Mouse (Mus musculus) heart, embryonic 12.5 days (tissue): ENCODE measurements around the gene Ppp1r15a. TPM values are rescaled to one million over a fixed set of nuclear protein-coding genes. Genes with fewer than 3 reads are reported as not detected.
"Not testable (repeated sequence)": the region's sequence is repeated elsewhere in the genome, so short reads cannot be mapped to it uniquely, and the experiment has no call there.

ENCODE experiments used
- ATAC-seq: fragments of 200-750 bp; cut with Nextera tagmentation; 2 replicates; pipeline ENCODE4 v1.8.0; 2017; ENCODE audit warnings: moderate TSS enrichment, moderate library complexity; ENCODE audit not compliant: insufficient number of reproducible peaks, low FRiP score
- H3K27ac ChIP-seq: fragments of 300-500 bp; sonication (generic); 2 replicates; pipeline ENCODE4 v1.5.1; 2016; ENCODE audit warnings: mild to moderate bottlenecking, moderate library complexity; ENCODE audit not compliant: poor library complexity, severe bottlenecking
- H3K27me3 ChIP-seq: fragments of 300-500 bp; sonication (generic); replicated peaks from 2 replicates; pipeline ENCODE4 v1.6.1; 2016; ENCODE audit warnings: mild to moderate bottlenecking, moderate library complexity
- H3K36me3 ChIP-seq: fragments of 300-500 bp; sonication (generic); 2 replicates; pipeline ENCODE4 v1.6.1; 2016; ENCODE audit warnings: mild to moderate bottlenecking, moderate library complexity
- H3K4me1 ChIP-seq: fragments of 300-500 bp; sonication (generic); replicated peaks from 2 replicates; pipeline ENCODE4 v1.6.1; 2016; ENCODE audit warnings: mild to moderate bottlenecking
- H3K4me2 ChIP-seq: fragments of 300-500 bp; sonication (generic); 2 replicates; pipeline ENCODE4 v1.6.1; 2016; ENCODE audit warnings: mild to moderate bottlenecking, moderate library complexity
- H3K4me3 ChIP-seq: fragments of 300-500 bp; sonication (generic); 2 replicates; pipeline ENCODE4 v1.5.1; 2016; ENCODE audit warnings: mild to moderate bottlenecking
- H3K9ac ChIP-seq: fragments of 300-500 bp; sonication (generic); 2 replicates; pipeline ENCODE4 v1.6.1; 2016; ENCODE audit warnings: mild to moderate bottlenecking, moderate library complexity
- H3K9me3 ChIP-seq: fragments of 300-500 bp; sonication (generic); replicated peaks from 2 replicates; pipeline ENCODE4 v1.6.1; 2016; ENCODE audit warnings: mild to moderate bottlenecking, moderate library complexity
- WGBS: fragments of 180-500 bp; shearing (Covaris S2); methylation state at CpG from one replicate; pipeline ENCODE4 v1.1.7; 2016; 5-methylcytosine and 5-hydroxymethylcytosine counted together
- polyA plus RNA-seq: library from polyadenylated mRNA; unstranded; fragments of >200 nt; fragmentation: Nextera tagmentation; extraction: Ambion mirVana; gene quantifications from 2 replicates; pipeline ENCODE4 v1.2.1, GENCODE M21; 2016

The Ppp1r15a gene
- polyA plus RNA-seq, 1 experiment from 2014 or later, result 33.7 TPM

- peak; percentile 65; the same call in 1 of the 2 replicates for ATAC-seq
- H3K9ac ChIP-seq, result no peak overlapping the region
- no peak overlapping the region for H3K4me3 ChIP-seq
- peaks cover 26% of the 10 kb centered on the region for H3K4me1 ChIP-seq
- no peaks in the 10 kb centered on the region for H3K27me3 ChIP-seq
- H3K27ac ChIP-seq, result no peak overlapping the region
- WGBS, result 20% methylated on average over 3 of the region's 3 CpGs
- peaks cover 43% of the 10 kb centered on the region for H3K36me3 ChIP-seq
- no peaks in the 10 kb centered on the region for H3K9me3 ChIP-seq
- H3K4me2 ChIP-seq, result no peak overlapping the region
Observed at GRCm38 (mm10) chr7:45491264-45491663, 34.8 kb downstream of the Ppp1r15a start.

GRCm38 (mm10) chr7:45490822-45491221, 35.2 kb downstream of the Ppp1r15a start:
- Histone ChIP-seq H3K36me3 (peaks cover 38% of the 10 kb centered on the region), H3K4me2 (no peak overlapping the region), H3K4me1 (peaks cover 26% of the 10 kb centered on the region), H3K9ac (no peak overlapping the region), H3K9me3 (no peaks in the 10 kb centered on the region), H3K27me3 (no peaks in the 10 kb centered on the region), H3K4me3 (no peak overlapping the region), H3K27ac (no peak overlapping the region)
- peak; percentile 63 for ATAC-seq
- WGBS, result 55% methylated on average over 8 of the region's 9 CpGs

GRCm38 (mm10) chr7:45489578-45489977, 36.5 kb downstream of the Ppp1r15a start:
- H3K27me3 ChIP-seq, result no peaks in the 10 kb centered on the region
- no peak overlapping the region for H3K4me2 ChIP-seq
- WGBS, result 53% methylated on average over 7 of the region's 7 CpGs
- peaks cover 29% of the 10 kb centered on the region for H3K36me3 ChIP-seq
- H3K4me3 ChIP-seq, result no peak overlapping the region
- H3K4me1 ChIP-seq, result peaks cover 26% of the 10 kb centered on the region
- H3K27ac ChIP-seq, result no peak overlapping the region
- no peaks in the 10 kb centered on the region for H3K9me3 ChIP-seq
- H3K9ac ChIP-seq, result no peak overlapping the region
- no peak for ATAC-seq

GRCm38 (mm10) chr7:45488293-45489204, 37.5 kb downstream of the Ppp1r15a start, which contains the start of gene Dhdh:
Gene Dhdh (minus strand): TSS chr7:45488805.
- Histone ChIP-seq H3K27ac (no peak within 1 kb of the TSS), H3K4me3 (peak within 1 kb of the TSS; percentile 61), H3K4me1 (peaks cover 26% of the 10 kb centered on the region), H3K36me3 (peaks cover 19% of the 10 kb centered on the region), H3K9me3 (no peaks in the 10 kb centered on the region), H3K9ac (peak within 1 kb of the TSS; percentile 78), H3K4me2 (peak within 1 kb of the TSS; percentile 81), H3K27me3 (no peaks in the 10 kb centered on the region)
- peak; percentile 77 for ATAC-seq
- WGBS, result 7% methylated on average over 37 of the region's 38 CpGs

GRCm38 (mm10) chr7:45487861-45488292, 38.2 kb downstream of the Ppp1r15a start:
- 42% methylated on average over 11 of the region's 11 CpGs for WGBS
- Histone ChIP-seq H3K9ac (peak overlapping the region; percentile 78; the same call in 1 of the 2 replicates), H3K27me3 (no peaks in the 10 kb centered on the region), H3K4me1 (peaks cover 26% of the 10 kb centered on the region), H3K4me2 (peak overlapping the region; percentile 81), H3K36me3 (peaks cover 12% of the 10 kb centered on the region), H3K9me3 (no peaks in the 10 kb centered on the region), H3K4me3 (peak overlapping the region; percentile 61), H3K27ac (no peak overlapping the region)
- no peak for ATAC-seq

GRCm38 (mm10) chr7:45486761-45487415, 39.2 kb downstream of the Ppp1r15a start, which contains the start of gene Gm45808:
Gene Gm45808 (minus strand): TSS chr7:45486811.
- 84% methylated on average over 12 of the region's 12 CpGs for WGBS
- H3K9ac ChIP-seq, result no peak within 1 kb of the TSS
- no peaks in the 10 kb centered on the region for H3K9me3 ChIP-seq
- no peaks in the 10 kb centered on the region for H3K27me3 ChIP-seq
- 0 out of 2 replicates have a peak, but pooled peaks cover 3% of the 10 kb centered on the region for H3K36me3 ChIP-seq
- H3K27ac ChIP-seq, result no peak within 1 kb of the TSS
- no peak for ATAC-seq
- no peak within 1 kb of the TSS for H3K4me2 ChIP-seq
- no peak within 1 kb of the TSS for H3K4me3 ChIP-seq
- peaks cover 26% of the 10 kb centered on the region for H3K4me1 ChIP-seq

- Histone ChIP-seq H3K9me3 (no peaks in the 10 kb centered on the region), H3K4me1 (peaks cover 24% of the 10 kb centered on the region), H3K4me2 (no peak overlapping the region), H3K9ac (no peak overlapping the region), H3K36me3 (0 out of 2 replicates have a peak, but pooled peaks cover 3% of the 10 kb centered on the region), H3K27me3 (no peaks in the 10 kb centered on the region), H3K4me3 (no peak overlapping the region), H3K27ac (no peak overlapping the region)
- no peak for ATAC-seq
- WGBS, result 45% methylated on average over 7 of the region's 7 CpGs
Observed at GRCm38 (mm10) chr7:45486158-45486557, 39.9 kb downstream of the Ppp1r15a start.

GRCm38 (mm10) chr7:45484985-45485384, 41.1 kb downstream of the Ppp1r15a start:
- ATAC-seq, result not testable (repeated sequence)

GRCm38 (mm10) chr7:45482166-45482565, 43.9 kb downstream of the Ppp1r15a start:
- no peaks in the 10 kb centered on the region for H3K4me1 ChIP-seq
- WGBS, result 65% methylated on average over 1 of the region's 1 CpGs
- peaks cover 9% of the 10 kb centered on the region; the same call in 1 of the 2 replicates for H3K36me3 ChIP-seq
- H3K27ac ChIP-seq, result no peak overlapping the region
- H3K9ac ChIP-seq, result no peak overlapping the region
- H3K4me2 ChIP-seq, result no peak overlapping the region
- H3K4me3 ChIP-seq, result no peak overlapping the region
- no peaks in the 10 kb centered on the region for H3K9me3 ChIP-seq
- no peaks in the 10 kb centered on the region for H3K27me3 ChIP-seq
- no peak for ATAC-seq

More at GRCm38 (mm10) chr7:45484985-45485384, 41.1 kb downstream of the Ppp1r15a start:
- H3K9ac ChIP-seq, H3K36me3 ChIP-seq, H3K4me3 ChIP-seq, H3K4me2 ChIP-seq, H3K27ac ChIP-seq, H3K27me3 ChIP-seq, H3K9me3 ChIP-seq: not testable (repeated sequence)
- H3K4me1 ChIP-seq, result peaks cover 17% of the 10 kb centered on the region
- 93% methylated on average over 5 of the region's 5 CpGs for WGBS

- Histone ChIP-seq H3K4me1 (no peaks in the 10 kb centered on the region), H3K4me2 (no peak within 1 kb of the TSS), H3K27ac (no peak within 1 kb of the TSS), H3K9me3 (no peaks in the 10 kb centered on the region), H3K36me3 (peaks cover 9% of the 10 kb centered on the region; the same call in 1 of the 2 replicates), H3K9ac (no peak within 1 kb of the TSS), H3K27me3 (no peaks in the 10 kb centered on the region), H3K4me3 (no peak within 1 kb of the TSS)
- WGBS, result 45% methylated on average over 15 of the region's 15 CpGs
- ATAC-seq, result peak; percentile 82
Observed at GRCm38 (mm10) chr7:45481374-45481927, 44.6 kb downstream of the Ppp1r15a start, which contains the start of gene Tulp2. Gene Tulp2 (plus strand): TSS chr7:45481877.

- not testable (repeated sequence) for ATAC-seq, H3K27ac ChIP-seq, H3K27me3 ChIP-seq, H3K9me3 ChIP-seq, H3K36me3 ChIP-seq, H3K4me3 ChIP-seq, H3K4me2 ChIP-seq, H3K4me1 ChIP-seq, H3K9ac ChIP-seq
- WGBS, result 66% methylated on average over 4 of the region's 4 CpGs
Observed at GRCm38 (mm10) chr7:45480310-45480709, 45.8 kb downstream of the Ppp1r15a start.
